Mouse (Mus musculus) kidney, adult 2 months (tissue): ENCODE measurements at regions not wholly inside any gene's neighbourhood (a gene's known extent, or its start where the extent isn't known, plus 50 kb on each side); places are given as distances from the start of the nearest gene placed in this dataset.

Source experiments
- CTCF ChIP-seq: fragments of 200-500 bp; conservative IDR thresholded peaks from 2 replicates; pipeline ENCODE4 v1.5.1; 2011; ENCODE audit warnings: low read depth, mild to moderate bottlenecking, control low read depth, low read length, moderate library complexity, mixed read lengths; ENCODE audit not compliant: insufficient read depth, insufficient read length
- POLR2A ChIP-seq: fragments of 200-500 bp; IDR thresholded peaks from one replicate; pipeline ENCODE4 v1.6.1; 2011; ENCODE audit warnings: low read depth, low read length, control low read depth

GRCm38 (mm10) chr16:24124083-24124482 lies 135.4 kb upstream of the Bcl6 start:
- no peak for TF ChIP-seq CTCF
- TF ChIP-seq POLR2A, result no peak
